Mouse (Mus musculus): ENCODE measurements at regions not wholly inside any gene's neighbourhood (a gene's known extent, or its start where the extent isn't known, plus 50 kb on each side); places are given as distances from the start of the nearest gene placed in this dataset.

DNA sequence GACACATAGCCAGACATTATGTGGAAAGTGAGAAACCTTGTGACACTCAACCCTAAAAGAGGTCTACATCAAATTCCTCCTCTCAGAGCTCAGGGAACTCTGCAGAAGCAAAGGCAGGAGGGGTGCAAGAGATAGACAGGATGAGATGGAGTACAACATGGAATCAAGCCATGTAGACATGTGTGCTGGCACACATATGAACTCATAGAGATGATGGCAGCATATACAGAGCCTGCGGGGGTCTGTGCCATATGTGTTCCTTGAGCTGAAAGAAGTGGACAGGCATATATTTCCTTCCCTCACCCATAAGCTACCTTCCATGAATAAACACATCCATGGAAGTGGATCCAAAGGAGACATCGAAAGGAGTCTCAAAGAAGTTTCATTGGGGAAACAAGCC lies 406.6 kb downstream of the Pdha2 start:
- dilution Hi-C loops (cut with MboI; ENCODE audit: extremely low pct_ligation_motif_present, extremely low pct_unique_long_range_greater_than_20kb, low sequenced_read_pairs) (no loop called here), in situ Hi-C loops (cut with MboI; ENCODE audit: low pct_ligation_motif_present, low pct_unique_long_range_greater_than_20kb, low sequenced_read_pairs) (no loop called here)
- no peaks in the 10 kb centered on the region for H3K79me2 ChIP-seq (replicated peaks; ENCODE audit: control insufficient read depth, extremely low read depth, insufficient read depth, poor library complexity, severe bottlenecking)

DNA sequence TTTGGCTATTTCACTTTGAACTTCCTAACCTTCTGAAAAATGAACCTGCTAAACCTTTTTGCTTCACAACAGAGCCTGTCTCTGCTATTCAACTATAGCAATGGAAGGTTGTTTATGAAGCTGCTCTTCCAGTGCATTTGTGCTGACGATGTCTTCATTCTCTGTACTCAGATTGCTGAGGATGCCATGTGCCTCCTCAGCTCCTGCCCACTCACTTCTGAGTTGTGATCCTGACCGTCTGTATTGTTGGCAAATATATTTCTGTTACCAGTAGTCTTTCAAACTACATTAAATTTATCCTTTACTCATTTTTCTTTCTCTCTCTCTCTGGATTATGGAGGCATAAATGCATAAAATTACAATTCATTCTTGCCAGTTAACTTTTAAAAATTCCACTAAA lies 419.2 kb downstream of the Pdha2 start:
- dilution Hi-C loops (cut with MboI; ENCODE audit: extremely low pct_ligation_motif_present, extremely low pct_unique_long_range_greater_than_20kb, low sequenced_read_pairs): no loop called here
- DNase-seq (ENCODE audit: extremely low read depth): no peak
- Histone ChIP-seq H3K36me3 (replicated peaks in 1 of 2; ENCODE audit: control insufficient read depth in 1 of 2, insufficient read depth in 1 of 2, low read length in 1 of 2) (no peaks in the 10 kb centered on the region), H3K9me3 (replicated peaks; ENCODE audit: low read length) (no peaks in the 10 kb centered on the region), H3K27ac (ENCODE audit: insufficient read depth, low read depth) (no peak overlapping the region), H3K79me2 (replicated peaks; ENCODE audit: control insufficient read depth, extremely low read depth, insufficient read depth, poor library complexity, severe bottlenecking) (no peaks in the 10 kb centered on the region), H3K4me1 (ENCODE audit: control insufficient read depth in 1 of 2, insufficient read depth in 2 of 2) (no peaks in the 10 kb centered on the region), H3K27me3 (replicated peaks) (no peaks in the 10 kb centered on the region), H3K4me3 (replicated peaks in 1 of 3; ENCODE audit: low read depth in 2 of 3, low read length in 2 of 3, poor library complexity in 1 of 3) (no peak overlapping the region), H3K4me2 (ENCODE audit: insufficient read depth, low read depth, poor library complexity, severe bottlenecking) (no peak overlapping the region), H3K9ac (ENCODE audit: insufficient read depth, low read depth) (no peak overlapping the region)
- TF ChIP-seq ZMIZ1 (IDR thresholded peaks at IDR 0.05; ENCODE audit: low read depth, low read length) (no peak), KAT2A (IDR thresholded peaks at IDR 0.05; ENCODE audit: insufficient replicate concordance, low read length) (no peak), MYC (IDR thresholded peaks at IDR 0.05; ENCODE audit: low read depth, low read length) (no peak), ETS1 (conservative IDR thresholded peaks at IDR 0.05; ENCODE audit: low read depth, low read length) (no peak), RCOR1 (conservative IDR thresholded peaks at IDR 0.05; ENCODE audit: low read depth, low read length) (no peak), PAX5 (IDR thresholded peaks at IDR 0.05; ENCODE audit: low read length) (no peak)
- in situ Hi-C loops (cut with MboI; ENCODE audit: low pct_ligation_motif_present, low pct_unique_long_range_greater_than_20kb, low sequenced_read_pairs): no loop called here

More for the DNA sequence above, 406.6 kb downstream of the Pdha2 start:
- no peak for TF ChIP-seq POLR2A (IDR thresholded peaks at IDR 0.05; ENCODE audit: low read depth, low read length)
- TF ChIP-seq ZKSCAN1 (IDR thresholded peaks at IDR 0.05; ENCODE audit: borderline replicate concordance, low read depth, low read length): no peak
- TF ChIP-seq KAT2A (IDR thresholded peaks at IDR 0.05; ENCODE audit: insufficient replicate concordance, low read length): no peak
- no peak for TF ChIP-seq NELFE (IDR thresholded peaks at IDR 0.05; ENCODE audit: low read depth, low read length)
- TF ChIP-seq MAX (IDR thresholded peaks at IDR 0.05; ENCODE audit: low read length): no peak
- TF ChIP-seq TBP (conservative IDR thresholded peaks at IDR 0.05; ENCODE audit: low read depth, low read length): no peak
- TF ChIP-seq ETS1 (conservative IDR thresholded peaks at IDR 0.05; ENCODE audit: low read depth, low read length): no peak
- no peak for TF ChIP-seq RAD21 (IDR thresholded peaks at IDR 0.05; ENCODE audit: low read depth, low read length)
- TF ChIP-seq HCFC1 (IDR thresholded peaks at IDR 0.05; ENCODE audit: low read depth, low read length): no peak
- TF ChIP-seq NRF1 (IDR thresholded peaks at IDR 0.05; ENCODE audit: low read depth, low read length): no peak
- TF ChIP-seq SIN3A (IDR thresholded peaks at IDR 0.05; ENCODE audit: low read length): no peak
- no peak for TF ChIP-seq MYC (IDR thresholded peaks at IDR 0.05; ENCODE audit: low read depth, low read length)
- TF ChIP-seq UBTF (IDR thresholded peaks at IDR 0.05; ENCODE audit: low read depth, low read length): no peak
- TF ChIP-seq MEF2A (IDR thresholded peaks at IDR 0.05; ENCODE audit: borderline replicate concordance, low read depth, low read length): no peak
- TF ChIP-seq E2F4 (IDR thresholded peaks at IDR 0.05; ENCODE audit: insufficient replicate concordance, low read depth, low read length): no peak
- no peak for TF ChIP-seq JUND (conservative IDR thresholded peaks at IDR 0.05; ENCODE audit: low read depth, low read length)
- no peak for TF ChIP-seq MAFK (IDR thresholded peaks at IDR 0.05; ENCODE audit: insufficient replicate concordance, low read length)
- no peak for TF ChIP-seq MXI1 (IDR thresholded peaks at IDR 0.05; ENCODE audit: low read depth, low read length)
- Histone ChIP-seq H3K36me3 (replicated peaks in 1 of 2; ENCODE audit: control insufficient read depth in 1 of 2, insufficient read depth in 1 of 2, low read length in 1 of 2) (no peaks in the 10 kb centered on the region), H3K4me1 (ENCODE audit: control insufficient read depth in 1 of 2, insufficient read depth in 2 of 2) (no peaks in the 10 kb centered on the region), H3K4me2 (ENCODE audit: insufficient read depth, low read depth, poor library complexity, severe bottlenecking) (no peak overlapping the region), H3K4me3 (replicated peaks in 1 of 3; ENCODE audit: low read depth in 2 of 3, low read length in 2 of 3, poor library complexity in 1 of 3) (no peak overlapping the region), H3K27me3 (replicated peaks) (no peaks in the 10 kb centered on the region), H3K9ac (ENCODE audit: insufficient read depth, low read depth) (no peak overlapping the region), H3K27ac (ENCODE audit: insufficient read depth, low read depth) (no peak overlapping the region), H3K9me3 (replicated peaks; ENCODE audit: low read length) (peaks cover 5% of the 10 kb centered on the region)
- DNase-seq (ENCODE audit: extremely low read depth): no peak

Data from CH12.LX (cell line).